In the genomic region with DNA sequence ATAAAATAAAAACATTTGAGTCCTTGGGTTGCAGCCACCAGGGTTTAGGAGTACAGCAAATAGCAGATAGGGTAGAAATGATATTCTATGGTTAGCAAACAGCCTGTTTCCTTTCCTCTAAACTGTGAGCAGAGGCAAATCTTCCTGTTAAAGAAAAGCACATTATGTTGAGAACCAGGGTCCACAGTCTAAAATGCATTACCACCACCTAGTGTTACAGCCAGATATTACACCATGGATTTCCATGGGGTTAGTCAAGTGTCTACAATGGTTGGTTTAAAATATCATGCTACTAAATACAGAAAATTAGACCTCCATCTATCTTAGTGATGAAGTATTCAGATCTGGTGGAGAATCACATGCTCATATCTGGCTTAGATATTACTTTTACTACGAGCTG, we compare ENCODE assay signal across 9 mouse cellular contexts. TPM values are rescaled to one million over a fixed set of nuclear protein-coding genes. Genes with fewer than 3 reads are reported as not detected.
A peak's percentile ranks its signal among the peaks of the same experiment; 100 is the strongest.
DNase-seq lines count a peak whose midpoint lies in the region; ATAC-seq and TF ChIP-seq lines count a peak whose summit lies in the region.
"Had no signal": no experiment of that assay in that cellular context is flagged by ENCODE, and none has a peak within 500 bp of the region (broad histone marks: within the 10 kb centered on the region; RNA-seq: fewer than 3 reads in every experiment).

No protein-coding gene starts in this region.

- no peak overlapping the region for H3K27ac ChIP-seq in bone marrow, adult 2 months (ENCODE audit: control insufficient read depth, insufficient read depth, low read depth, low read length, poor library complexity)
- H3K27ac ChIP-seq: lung, embryonic 15.5 days had no signal

- 68% methylated on average over 1 of the region's 1 CpGs for WGBS in bone marrow, adult 2 months

- ATAC-seq in megakaryocyte progenitor cell, adult 5-6 weeks (replicated peaks; ENCODE audit: poor library complexity), result peak; percentile 98

- peak; percentile 28; the same call in 1 of the 2 replicates for TF ChIP-seq CTCF in bone marrow, adult 2 months (IDR thresholded peaks at IDR 0.05; ENCODE audit: control insufficient read depth, insufficient read depth, low read length)

- peak; percentile 12 for DNase-seq in gastrocnemius, postnatal 10 days
- DNase-seq in gastrocnemius, postnatal 25 days, result no peak
- peak; percentile 27 for DNase-seq in CD4-positive helper T cell, adult 2 months (ENCODE audit: low read depth, low spot score)
- peak; percentile 16 to 76 for DNase-seq in frontal cortex, postnatal 36 days (ENCODE audit: low spot score in 2 of 2)
- peak; percentile 42 to 46 for DNase-seq in kidney, postnatal 36 days
- DNase-seq in spleen, adult 18-20 months, result no peak

- H3K4me1 ChIP-seq in bone marrow, adult 2 months (ENCODE audit: control insufficient read depth, insufficient read depth, low read length), result peaks cover 1% of the 10 kb centered on the region; the same call in 1 of the 2 replicates
- H3K4me1 ChIP-seq: lung, embryonic 15.5 days had no signal

- no peak overlapping the region for H3K4me3 ChIP-seq in bone marrow, adult 2 months (replicated peaks; ENCODE audit: control insufficient read depth, low read depth, low read length)
- H3K4me3 ChIP-seq: lung, embryonic 15.5 days had no signal

- no peak for TF ChIP-seq POLR2A in bone marrow, adult 2 months (IDR thresholded peaks at IDR 0.05; ENCODE audit: borderline replicate concordance, control insufficient read depth, low read depth, low read length)

RNA-seq across cellular contexts. Expression of gene Mindy3, which starts 30.2 kb away (rescaled TPM):
- 10 to 100 TPM; 14.9 to 18.4 TPM for total RNA-seq in gastrocnemius, postnatal 10 days (2021)
- total RNA-seq in gastrocnemius, postnatal 25 days (2021), result 10 to 100 TPM in 1 of 2 experiments, 1 to 10 TPM in 1; 8.1 to 11.6 TPM
- polyA plus RNA-seq in bone marrow, adult 2 months (2011; ENCODE audit: insufficient read depth, insufficient read length, low replicate concordance, missing spikeins), result 11.5 and 21.1 TPM in 2 replicates
- total RNA-seq in megakaryocyte progenitor cell, adult 5-6 weeks (2015), result 46.5 and 50.4 TPM in 2 replicates
- 29.4 and 36.7 TPM in 2 replicates for total RNA-seq in megakaryocyte progenitor cell, adult 5-6 weeks (2017)

Comparison
In these comparisons a context has a peak if more than half of its experiments do, and no peak if none do; other contexts are left out.
1. DNase-seq: peak in gastrocnemius, postnatal 10 days (single experiment), CD4-positive helper T cell, adult 2 months (single experiment), frontal cortex, postnatal 36 days (2 of 2) and kidney, postnatal 36 days (2 of 2); none in gastrocnemius, postnatal 25 days (single experiment) and spleen, adult 18-20 months (0 of 2).